Mouse (Mus musculus) activated CD4-positive, CD25-positive, alpha-beta regulatory T cell (primary cell): ENCODE measurements around the gene Krtap15. TPM values are rescaled to one million over a fixed set of nuclear protein-coding genes. Genes with fewer than 3 reads are reported as not detected.

Experiments
- polyA plus RNA-seq, 2 experiments: library from polyadenylated mRNA; unstranded; fragments of 100-300 nt; shearing (Covaris generic); gene quantifications; one replicate each; pipeline ENCODE4 v1.2.1; 2017

Krtap15 gene
- not detected for polyA plus RNA-seq

DNA sequence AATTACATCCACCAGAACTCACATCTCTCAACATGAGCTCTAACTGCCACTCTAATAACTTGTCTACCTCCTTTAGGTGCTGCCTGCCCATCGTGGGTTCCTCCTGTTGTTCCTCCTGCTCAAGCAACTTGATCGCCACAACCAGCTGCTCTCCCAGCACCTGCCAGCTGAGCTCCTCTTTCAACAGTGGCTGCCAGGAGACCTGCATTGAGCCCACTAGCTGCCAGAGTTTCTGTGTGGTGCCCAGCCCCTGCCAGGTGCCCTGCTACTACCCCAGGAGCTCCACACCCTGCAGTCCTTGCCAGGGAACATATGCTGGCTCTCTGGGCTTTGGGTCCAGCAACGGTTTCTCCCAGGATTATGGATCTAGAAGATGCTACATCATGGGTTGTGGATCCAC is at the start of gene Krtap15:
Gene Krtap15 (plus strand): TSS at position 150 of the 400 bp plus-strand sequence.

DNA sequence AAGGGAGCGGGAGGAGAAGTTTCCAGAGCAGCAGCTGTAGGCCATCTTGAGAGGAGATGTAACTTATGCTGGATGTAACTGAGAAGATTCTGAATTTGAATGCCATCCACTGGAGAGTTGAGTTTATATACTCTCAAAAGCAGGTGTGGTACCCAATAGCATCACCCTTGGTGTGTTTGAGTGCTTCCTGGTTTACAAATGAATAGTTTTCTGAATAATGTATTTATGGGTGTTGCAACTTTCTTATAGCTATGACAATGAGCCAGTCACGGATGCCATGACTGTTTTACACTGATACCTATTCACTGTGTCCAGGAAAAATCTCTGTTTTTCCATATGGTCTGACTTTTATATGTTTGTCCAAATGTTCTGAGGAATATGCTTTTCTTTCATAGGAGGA is 45.9 kb upstream of the Krtap15 start, which contains the start of gene 2310057N15Rik:
Gene 2310057N15Rik (minus strand): TSS at position 101 of the 400 bp plus-strand sequence.

GRCm38 (mm10) chr16:88777596-88777995 is 42.4 kb upstream of the Krtap15 start, which contains the start of gene Gm5965:
Gene Gm5965 (plus strand): TSS chr16:88777896.

DNA sequence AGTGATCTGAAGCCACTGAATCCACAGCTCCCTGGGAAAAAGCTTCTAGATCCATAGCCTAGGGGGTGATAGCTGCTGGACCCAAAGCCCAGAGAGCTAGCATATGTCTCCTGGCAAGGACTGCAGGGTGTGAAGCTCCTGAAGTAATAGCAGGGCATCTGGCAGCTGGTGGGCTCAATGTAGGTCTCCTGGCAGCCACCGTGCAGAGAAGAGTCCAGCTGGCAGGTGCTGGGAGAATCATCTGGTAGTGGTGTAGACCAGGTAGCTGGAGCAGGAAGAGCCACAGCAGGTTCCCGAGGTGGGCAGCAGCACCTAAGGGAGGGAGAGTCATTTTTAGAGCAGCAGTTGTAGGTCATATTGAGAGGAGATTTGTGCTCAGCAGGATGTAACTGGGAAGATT is 8.2 kb upstream of the Krtap15 start, which contains the start of gene Gm20741:
Gene Gm20741 (minus strand): TSS at position 394 of the 400 bp plus-strand sequence.

DNA sequence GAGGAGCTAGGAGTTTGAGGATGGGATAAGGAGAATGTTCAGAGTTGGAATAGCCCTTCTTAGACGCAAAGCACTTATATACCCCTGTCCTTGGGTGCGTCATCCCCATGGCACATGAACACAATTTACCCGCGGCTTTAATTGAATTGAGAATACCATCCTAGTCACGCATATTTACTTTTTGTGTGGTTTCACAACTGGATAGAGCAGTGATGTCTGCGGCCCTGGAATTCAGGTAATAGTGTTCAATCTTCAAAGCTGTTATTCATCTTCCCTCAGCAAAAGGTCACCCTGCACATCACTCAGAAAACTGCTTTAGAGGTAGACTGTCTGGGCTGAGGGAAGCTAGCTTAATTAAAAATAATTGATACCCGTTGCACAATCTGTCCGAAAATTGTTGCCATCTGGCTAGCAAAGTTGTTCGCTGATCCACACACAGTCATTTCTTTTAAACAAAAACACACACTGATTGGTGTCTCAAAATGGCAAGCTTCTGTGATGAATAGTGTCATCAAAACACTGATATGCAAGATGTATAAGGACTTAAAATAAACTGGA is 6.2 kb downstream of the Krtap15 start, which contains the start of gene Krtap14:
Gene Krtap14 (minus strand): TSS at position 51 of the 558 bp plus-strand sequence.

GRCm38 (mm10) chr16:88869311-88869710 is 49.3 kb downstream of the Krtap15 start, which contains the start of gene Krtap19-1:
Gene Krtap19-1 (minus strand): TSS chr16:88869411.

DNA sequence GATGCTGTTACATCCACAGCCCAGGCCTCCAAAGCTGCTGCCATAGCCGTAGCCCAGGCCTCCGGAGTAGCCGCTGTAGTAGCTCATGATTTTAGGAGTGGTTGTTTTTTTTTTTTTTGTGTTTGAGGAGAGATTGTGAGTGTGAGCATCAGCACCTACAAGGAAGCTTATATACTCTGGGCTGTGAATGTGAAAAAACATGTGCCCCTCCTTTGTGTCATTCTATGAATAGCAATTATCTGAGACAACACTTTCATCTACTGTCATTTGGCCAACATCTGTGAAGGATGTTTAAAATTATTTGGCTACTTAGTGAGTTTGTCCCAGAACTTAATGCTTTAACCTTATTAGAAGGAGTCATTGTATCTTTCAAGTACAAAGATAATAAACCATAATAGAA is 54.2 kb downstream of the Krtap15 start, which contains the start of gene Krtap19-2:
Gene Krtap19-2 (minus strand): TSS at position 101 of the 400 bp plus-strand sequence.

DNA sequence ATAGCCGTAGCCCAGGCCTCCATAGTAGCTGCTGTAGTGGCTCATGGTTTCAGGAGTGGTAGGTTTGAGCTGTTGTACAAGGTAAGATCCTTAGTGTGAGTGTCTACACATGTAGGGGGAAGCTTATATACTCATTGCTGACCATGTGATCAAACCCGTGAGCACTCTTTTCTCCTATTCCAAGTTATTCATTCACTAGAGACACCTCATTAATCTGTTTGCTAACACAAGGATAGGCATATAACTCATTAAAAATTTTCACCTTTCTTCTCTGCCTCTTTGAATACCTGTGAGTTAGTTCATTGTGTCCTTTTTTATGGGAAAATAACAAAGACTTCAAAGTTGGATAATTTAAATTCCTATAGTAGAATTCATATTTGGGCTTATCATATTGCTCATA is 57.9 kb downstream of the Krtap15 start, which contains the start of gene Krtap19-3:
Gene Krtap19-3 (minus strand): TSS at position 101 of the 400 bp plus-strand sequence.

Other genes with a start within 250 kb of the Krtap15 start
- gene Krtap24-1, start 207.9 kb upstream of the Krtap15 start, polyA plus RNA-seq: not detected
- not detected for gene 2310079G19Rik, start 192.5 kb upstream of the Krtap15 start, polyA plus RNA-seq
- under 1 TPM in 1 of 2 experiments, not detected in 1; 0.18 TPM for gene Krtap26-1, start 172.4 kb upstream of the Krtap15 start, polyA plus RNA-seq
- gene Krtap27-1, start 148.5 kb upstream of the Krtap15 start, polyA plus RNA-seq: not detected
- gene 2310061N02Rik, start 112.3 kb upstream of the Krtap15 start, polyA plus RNA-seq: under 1 TPM in 1 of 2 experiments, not detected in 1; 0.37 TPM
- not detected for gene Krtap13-1, start 91.4 kb upstream of the Krtap15 start, polyA plus RNA-seq
- not detected for gene Krtap13, start 68.6 kb upstream of the Krtap15 start, polyA plus RNA-seq
- under 1 TPM in 1 of 2 experiments, not detected in 1; 0.37 TPM for gene 2310034C09Rik, start 61.4 kb upstream of the Krtap15 start, polyA plus RNA-seq
- gene 2310057N15Rik, start 46.0 kb upstream of the Krtap15 start, polyA plus RNA-seq: not detected
- gene Gm5965, start 42.3 kb upstream of the Krtap15 start, polyA plus RNA-seq: not detected
- gene Gm20741, start 8.0 kb upstream of the Krtap15 start, polyA plus RNA-seq: not detected
- not detected for gene Krtap14, start 5.9 kb downstream of the Krtap15 start, polyA plus RNA-seq
- not detected for gene Krtap19-1, start 49.2 kb downstream of the Krtap15 start, polyA plus RNA-seq
- gene Krtap19-2, start 54.1 kb downstream of the Krtap15 start, polyA plus RNA-seq: not detected
- not detected for gene Krtap19-3, start 57.8 kb downstream of the Krtap15 start, polyA plus RNA-seq
- not detected for gene Krtap19-4, start 64.9 kb downstream of the Krtap15 start, polyA plus RNA-seq
- gene Krtap19-5, start 76.2 kb downstream of the Krtap15 start, polyA plus RNA-seq: not detected
- gene Krtap19-9b, start 112.0 kb downstream of the Krtap15 start, polyA plus RNA-seq: not detected
- gene Krtap16-3, start 142.7 kb downstream of the Krtap15 start, polyA plus RNA-seq: not detected
- gene Krtap22-2, start 190.5 kb downstream of the Krtap15 start, polyA plus RNA-seq: not detected
- not detected for gene Gm10229, start 195.1 kb downstream of the Krtap15 start, polyA plus RNA-seq
- gene Krtap6-1, start 211.5 kb downstream of the Krtap15 start, polyA plus RNA-seq: not detected
- gene Gm10228, start 221.3 kb downstream of the Krtap15 start, polyA plus RNA-seq: not detected
- gene Krtap6-5, start 227.7 kb downstream of the Krtap15 start, polyA plus RNA-seq: not detected
- gene 1110025L11Rik, start 243.8 kb downstream of the Krtap15 start, polyA plus RNA-seq: not detected